Mouse (Mus musculus) heart, postnatal 0 days (tissue): ENCODE results near the gene Fez1. TPM values are rescaled to one million over a fixed set of nuclear protein-coding genes. Genes with fewer than 3 reads are reported as not detected.

Source experiments
- ATAC-seq: fragments of 200-750 bp; cut with Nextera tagmentation; 2 replicates; pipeline ENCODE4 v1.8.0; 2017; ENCODE audit warnings: low read depth, moderate number of reproducible peaks, moderate library complexity; ENCODE audit not compliant: insufficient read depth
- DNase-seq: peaks from one replicate; pipeline ENCODE4 v3.0.0-alpha.2; 2016; ENCODE audit warnings: low spot score
- H3K27ac ChIP-seq: fragments of 300-500 bp; sonication (generic); 2 replicates; pipeline ENCODE4 v1.5.1; 2014; ENCODE audit warnings: low read depth, mild to moderate bottlenecking
- H3K27me3 ChIP-seq: fragments of 300-500 bp; sonication (generic); 2 replicates; pipeline ENCODE4 v1.6.1; 2014; ENCODE audit warnings: low read length, mixed read lengths; ENCODE audit not compliant: control insufficient read depth, insufficient read depth
- H3K36me3 ChIP-seq: fragments of 300-500 bp; sonication (generic); replicated peaks from 2 replicates; pipeline ENCODE4 v1.6.1; 2014; ENCODE audit warnings: low read length, mixed read lengths; ENCODE audit not compliant: control insufficient read depth, insufficient read depth
- H3K4me1 ChIP-seq: fragments of 300-500 bp; sonication (generic); 2 replicates; pipeline ENCODE4 v1.6.1; 2014; ENCODE audit warnings: antibody characterized with exemption; ENCODE audit not compliant: control insufficient read depth, insufficient read depth
- H3K4me2 ChIP-seq: fragments of 300-500 bp; sonication (generic); 2 replicates; pipeline ENCODE4 v1.6.1; 2014; ENCODE audit warnings: low read depth, mild to moderate bottlenecking, low read length, moderate library complexity
- H3K4me3 ChIP-seq: fragments of 300-500 bp; sonication (generic); 2 replicates; pipeline ENCODE4 v1.5.1; 2014; ENCODE audit warnings: low read depth, low read length
- H3K9ac ChIP-seq: fragments of 300-500 bp; sonication (generic); replicated peaks from 2 replicates; pipeline ENCODE4 v1.6.1; 2014; ENCODE audit warnings: low read depth, low read length, mixed read lengths
- H3K9me3 ChIP-seq: fragments of 300-500 bp; sonication (generic); replicated peaks from 2 replicates; pipeline ENCODE4 v1.6.1; 2016; ENCODE audit warnings: low read length; ENCODE audit not compliant: control insufficient read depth
- CTCF ChIP-seq: IDR thresholded peaks from 2 replicates; pipeline ENCODE4 v1.5.1; 2016; ENCODE audit warnings: antibody characterized with exemption, control low read depth, low read depth
- EP300 ChIP-seq: IDR thresholded peaks from 2 replicates; pipeline ENCODE4 v1.6.1; 2016; ENCODE audit warnings: antibody characterized with exemption, low read depth
- WGBS: fragments of 180-500 bp; shearing (Covaris S2); extraction: QIAGEN DNeasy Blood & Tissue Kit; methylation state at CpG from one replicate; pipeline ENCODE4 v1.1.7; 2014; 5-methylcytosine and 5-hydroxymethylcytosine counted together
- polyA plus RNA-seq: library from polyadenylated mRNA; unstranded; fragments of >200 nt; fragmentation: Nextera tagmentation; extraction: Ambion mirVana; gene quantifications from 2 replicates; pipeline ENCODE4 v1.2.1, GENCODE M21; 2015
- total RNA-seq: library from RNA; depleted of rRNA; stranded (reverse); fragments of >200 nt; gene quantifications from 2 replicates; pipeline ENCODE4 v1.2.3, GENCODE M21; 2014; ENCODE audit warnings: low replicate concordance

The Fez1 gene
- total and polyA plus RNA-seq, 2 experiments from 2014 or later = 0.34 to 0.93 TPM

DNA sequence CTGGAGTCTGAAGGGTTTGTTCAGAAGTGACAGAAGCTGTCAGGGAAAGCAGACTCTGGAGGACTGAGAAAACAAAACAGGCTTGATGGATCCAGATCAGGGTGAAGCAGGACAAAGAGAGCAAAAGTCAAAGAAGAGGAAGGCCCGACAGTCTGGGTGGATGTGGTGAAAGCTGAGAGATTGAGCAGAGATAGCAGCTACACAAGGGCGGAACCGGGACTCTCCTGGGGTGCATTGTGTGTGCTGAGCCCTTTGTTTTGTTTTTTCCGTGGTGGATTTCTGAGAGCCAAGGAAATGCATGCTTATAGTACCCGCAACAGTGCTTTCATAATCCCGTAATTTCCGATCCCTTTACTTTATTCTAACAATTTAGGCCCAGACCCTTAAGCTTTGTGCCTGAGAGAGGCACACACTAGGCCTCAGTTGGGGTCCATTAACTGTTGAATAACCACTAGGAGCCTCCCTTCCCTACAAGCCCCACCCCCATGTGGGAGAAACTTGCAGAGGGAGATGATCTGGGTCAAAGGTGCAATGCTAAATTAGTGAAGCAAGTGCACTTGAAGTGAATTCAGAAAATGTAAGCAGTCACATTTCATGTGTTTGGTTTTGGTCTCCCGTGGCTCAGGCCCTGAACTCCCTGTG, 35.9 kb downstream of the Fez1 start:
- 38% methylated on average over 8 of the region's 8 CpGs for WGBS
- H3K27ac ChIP-seq = no peak overlapping the region

DNA sequence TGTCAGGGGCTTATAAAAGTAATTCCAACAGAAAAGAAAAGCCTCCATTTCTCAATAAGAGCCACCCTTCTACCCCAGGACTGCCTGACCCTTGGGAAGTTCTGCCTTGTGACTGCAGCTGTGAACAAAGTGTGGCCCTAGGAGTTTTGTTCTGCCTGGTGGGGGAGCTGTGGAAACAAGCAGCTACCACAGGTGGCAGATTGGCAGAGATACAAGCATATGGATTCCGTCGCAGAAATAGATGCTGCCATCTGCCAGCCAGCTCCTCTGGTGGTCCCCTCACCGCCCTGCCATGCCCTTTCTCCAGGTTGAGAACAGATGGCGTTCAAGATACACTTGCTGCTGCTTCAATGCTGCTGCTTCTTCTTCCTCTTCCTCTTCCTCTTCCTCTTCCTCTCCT, 37.0 kb downstream of the Fez1 start:
- H3K4me2 ChIP-seq = no peak overlapping the region
- TF ChIP-seq EP300 = no peak
- TF ChIP-seq CTCF = no peak
- H3K4me3 ChIP-seq = no peak overlapping the region
- 32% methylated on average over 4 of the region's 4 CpGs for whole genome bisulfite sequencing
- no peaks in the 10 kb centered on the region for H3K27me3 ChIP-seq
- ATAC-seq (no peak), DNase-seq (no peak)
- no peaks in the 10 kb centered on the region for H3K4me1 ChIP-seq
- H3K27ac ChIP-seq = no peak overlapping the region
- H3K9me3 ChIP-seq = no peaks in the 10 kb centered on the region
- H3K9ac ChIP-seq = no peak overlapping the region
- H3K36me3 ChIP-seq = no peaks in the 10 kb centered on the region

More for the DNA sequence above, 35.9 kb downstream of the Fez1 start:
- H3K4me2 ChIP-seq = no peak overlapping the region
- no peak overlapping the region for H3K9ac ChIP-seq
- no peaks in the 10 kb centered on the region for H3K4me1 ChIP-seq
- no peaks in the 10 kb centered on the region for H3K27me3 ChIP-seq
- ATAC-seq (no peak), DNase-seq (no peak)
- no peaks in the 10 kb centered on the region for H3K9me3 ChIP-seq
- H3K36me3 ChIP-seq = no peaks in the 10 kb centered on the region
- H3K4me3 ChIP-seq = no peak overlapping the region
- TF ChIP-seq CTCF (no peak), EP300 (no peak)

DNA sequence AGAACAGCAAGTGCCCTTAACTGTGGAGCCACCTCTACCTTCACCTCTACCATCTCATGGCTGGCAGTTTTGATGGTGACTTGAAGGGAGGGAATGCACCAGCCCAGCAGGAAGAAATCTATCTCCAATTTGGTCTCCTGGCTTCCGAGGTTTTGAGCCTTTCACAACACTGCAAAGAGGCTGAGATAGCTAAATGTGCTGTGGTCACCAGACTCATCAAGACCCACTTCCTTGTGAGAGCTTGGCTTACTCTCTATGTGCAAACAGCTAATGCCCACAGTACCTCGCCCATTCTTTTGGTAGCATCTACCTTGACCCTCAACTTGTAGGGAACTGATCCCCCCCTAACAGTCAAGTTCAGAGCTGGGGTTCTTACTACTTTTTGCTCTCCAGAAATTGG, 40.9 kb downstream of the Fez1 start:
- DNase-seq (no peak), ATAC-seq (no peak)
- WGBS = 65% methylated on average over 2 of the region's 2 CpGs
- Histone ChIP-seq H3K27ac (no peak overlapping the region), H3K9ac (no peak overlapping the region), H3K9me3 (no peaks in the 10 kb centered on the region), H3K4me3 (no peak overlapping the region), H3K4me2 (no peak overlapping the region), H3K27me3 (no peaks in the 10 kb centered on the region), H3K36me3 (no peaks in the 10 kb centered on the region), H3K4me1 (no peaks in the 10 kb centered on the region)
- no peak for TF ChIP-seq CTCF
- no peak for TF ChIP-seq EP300

DNA sequence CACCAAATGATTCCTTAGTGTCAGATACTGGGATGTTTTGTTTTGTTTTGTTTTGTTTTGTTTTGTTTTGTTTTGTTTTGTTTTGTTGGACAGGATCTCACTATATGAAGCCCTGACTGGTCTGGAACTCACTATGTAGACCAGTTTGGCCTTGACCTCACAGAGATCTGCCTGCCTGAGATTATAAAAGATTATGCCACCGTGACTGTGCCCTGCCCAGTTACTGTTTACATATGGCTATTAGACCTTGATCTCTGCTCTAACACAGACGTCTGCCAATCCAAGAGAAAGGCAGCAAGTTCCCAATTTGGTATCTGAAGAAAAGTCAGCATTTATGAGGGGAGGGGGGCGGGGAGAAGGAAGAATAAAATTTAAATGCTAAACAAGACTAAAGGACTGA, 42.0 kb downstream of the Fez1 start:
- ATAC-seq (no peak), DNase-seq (no peak)
- H3K27me3 ChIP-seq = no peaks in the 10 kb centered on the region
- H3K36me3 ChIP-seq = no peaks in the 10 kb centered on the region
- H3K9me3 ChIP-seq = no peaks in the 10 kb centered on the region
- no peak overlapping the region for H3K9ac ChIP-seq
- H3K4me3 ChIP-seq = no peak overlapping the region
- H3K27ac ChIP-seq = no peak overlapping the region
- no peaks in the 10 kb centered on the region for H3K4me1 ChIP-seq
- 40% methylated on average over 3 of the region's 3 CpGs for WGBS
- no peak overlapping the region for H3K4me2 ChIP-seq
- TF ChIP-seq CTCF = no peak
- no peak for TF ChIP-seq EP300

DNA sequence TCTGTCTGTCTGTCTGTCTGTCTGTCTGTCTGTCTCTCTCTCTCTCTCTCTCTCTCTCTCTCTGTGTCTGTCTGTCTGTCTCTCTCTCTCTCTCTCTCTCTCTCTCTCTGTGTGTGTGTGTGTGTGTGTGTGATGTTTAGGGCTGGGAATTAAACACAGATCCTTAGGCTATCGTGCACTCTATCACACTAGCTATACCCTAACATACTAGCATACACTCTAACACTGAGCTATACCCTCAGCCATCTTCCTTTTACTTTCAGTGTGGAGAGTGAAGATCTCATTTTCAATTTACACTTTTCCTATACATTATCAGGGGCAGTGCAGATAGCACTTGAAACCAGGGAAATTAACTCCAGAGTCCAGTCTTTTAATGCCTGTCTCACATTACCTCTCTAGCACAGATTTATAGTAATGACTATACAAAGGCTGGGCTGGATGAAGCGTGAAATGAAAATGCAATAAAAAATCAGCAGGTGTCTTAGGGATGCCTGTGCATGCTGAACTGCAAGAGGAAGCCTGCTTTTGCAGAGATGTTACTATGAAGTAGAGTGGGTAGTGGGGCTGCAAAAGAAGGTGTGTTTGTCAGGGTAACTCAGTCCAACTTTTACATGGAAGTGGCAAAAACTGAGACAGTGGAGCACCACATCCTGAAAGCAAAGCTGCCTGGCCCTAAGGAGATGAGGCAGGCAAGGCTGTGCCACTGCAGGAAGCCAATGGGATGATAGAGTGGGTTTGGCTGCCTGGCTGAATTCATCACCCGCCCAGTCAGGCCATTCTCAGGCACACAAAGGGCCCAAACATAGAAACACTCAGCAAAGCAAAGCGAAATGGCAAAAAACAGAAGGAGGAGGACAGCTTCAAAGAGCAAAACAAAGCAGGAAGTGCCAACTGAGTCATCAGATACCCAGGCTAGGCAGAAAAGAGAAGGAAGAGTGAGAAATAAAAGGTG, 43.5 kb downstream of the Fez1 start:
- H3K9me3 ChIP-seq = no peaks in the 10 kb centered on the region
- H3K27me3 ChIP-seq = no peaks in the 10 kb centered on the region
- H3K4me1 ChIP-seq = no peaks in the 10 kb centered on the region
- H3K9ac ChIP-seq = no peak overlapping the region
- no peak overlapping the region for H3K4me3 ChIP-seq
- H3K36me3 ChIP-seq = no peaks in the 10 kb centered on the region
- no peak for DNase-seq
- H3K27ac ChIP-seq = no peak overlapping the region
- no peak overlapping the region for H3K4me2 ChIP-seq
- WGBS = 52% methylated on average over 4 of the region's 4 CpGs
- ATAC-seq = no peak
- no peak for TF ChIP-seq EP300
- no peak for TF ChIP-seq CTCF
